Comparison of ENCODE assay signal across 21 mouse cellular contexts in the genomic region with DNA sequence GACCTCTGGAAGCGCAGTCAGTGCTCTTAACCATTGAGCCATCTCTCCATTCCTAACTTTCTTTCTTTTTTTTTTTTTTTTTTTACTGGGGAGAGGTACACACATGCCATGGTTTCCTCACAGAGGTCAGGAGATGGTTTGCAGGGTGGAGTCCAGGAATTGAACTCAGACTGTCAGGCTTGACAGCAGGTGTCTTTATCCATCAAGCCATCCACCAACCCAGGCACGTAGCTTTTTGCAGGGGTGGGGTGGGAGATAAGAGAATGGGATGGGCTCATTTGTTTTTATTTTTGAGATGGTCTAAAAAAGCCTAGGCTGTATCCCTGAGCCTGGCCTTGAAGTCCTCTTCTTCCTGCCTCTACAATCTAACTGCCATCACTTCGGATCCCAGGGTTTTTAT. TPM values are rescaled to one million over a fixed set of nuclear protein-coding genes. Genes with fewer than 3 reads are reported as not detected.
DNase-seq lines count a peak whose midpoint lies in the region; ATAC-seq and TF ChIP-seq lines count a peak whose summit lies in the region.
"Had no signal": no experiment of that assay in that cellular context is flagged by ENCODE, and none has a peak within 500 bp of the region (broad histone marks: within the 10 kb centered on the region; RNA-seq: fewer than 3 reads in every experiment).

No protein-coding gene starts in this region.

- no peak overlapping the region for H3K4me3 ChIP-seq in gastrocnemius, adult 2 months
- no peak overlapping the region for H3K4me3 ChIP-seq in liver, embryonic 11.5 days (ENCODE audit: low read depth, low read length)
- H3K4me3 ChIP-seq in liver, embryonic 14.5 days (ENCODE audit: insufficient read depth in 1 of 2, low read depth in 2 of 2, low read length in 2 of 2), result no peak overlapping the region
- H3K4me3 ChIP-seq in kidney, adult 2 months (ENCODE audit: insufficient read depth, low read depth, low read length), result no peak overlapping the region
- H3K4me3 ChIP-seq: forebrain, embryonic 10.5 days; heart, adult 2 months; hindbrain, embryonic 12.5 days; hindbrain, embryonic 15.5 days had no signal

- 69% methylated on average over 3 of the region's 3 CpGs for WGBS in liver, embryonic 11.5 days
- WGBS in liver, embryonic 14.5 days (ENCODE audit: insufficient replicate concordance), result 54% methylated on average over 3 of the region's 3 CpGs
- 93% methylated on average over 3 of the region's 3 CpGs for WGBS in kidney, adult 2 months

- TF ChIP-seq CTCF in gastrocnemius, adult 2 months (IDR thresholded peaks at IDR 0.05), result no peak
- no peak for TF ChIP-seq CTCF in liver, embryonic 14.5 days (IDR thresholded peaks at IDR 0.05; ENCODE audit: low read depth)
- TF ChIP-seq CTCF in kidney, adult 2 months (conservative IDR thresholded peaks at IDR 0.05; ENCODE audit: insufficient read depth, insufficient read length, low read depth, low read length), result no peak

- TF ChIP-seq EP300 in liver, embryonic 14.5 days (IDR thresholded peaks at IDR 0.05; ENCODE audit: low read depth), result no peak

- intact Hi-C loops in gastrocnemius, adult 2 months (cut with DNase I), result no loop called here

- TF ChIP-seq POLR2A in kidney, adult 2 months (IDR thresholded peaks at IDR 0.05; ENCODE audit: low read depth, low read length), result no peak

- H3K4me2 ChIP-seq in liver, embryonic 11.5 days, result no peak overlapping the region
- H3K4me2 ChIP-seq in liver, embryonic 14.5 days (ENCODE audit: low read depth), result no peak overlapping the region
- H3K4me2 ChIP-seq: heart, embryonic 11.5 days; hindbrain, embryonic 12.5 days; hindbrain, embryonic 15.5 days had no signal

- no peak overlapping the region for H3K9ac ChIP-seq in liver, embryonic 11.5 days (ENCODE audit: low read depth, low read length)
- H3K9ac ChIP-seq in liver, embryonic 14.5 days (replicated peaks), result no peak overlapping the region
- H3K9ac ChIP-seq: forebrain, postnatal 0 days; hindbrain, embryonic 12.5 days; hindbrain, embryonic 15.5 days had no signal

- peak; percentile 60; the same call in 1 of the 2 replicates for ATAC-seq in liver, embryonic 11.5 days (replicated peaks; ENCODE audit: low FRiP score)
- peak; percentile 35; the same call in 1 of the 2 replicates for ATAC-seq in liver, embryonic 14.5 days (ENCODE audit: insufficient read depth)
- 0 out of 2 replicates have a peak, but pooled peaks have one; percentile 11 for ATAC-seq in megakaryocyte progenitor cell, adult 5-6 weeks (replicated peaks; ENCODE audit: poor library complexity)
- no peak for ATAC-seq in cerebellum, adult (ENCODE audit: insufficient number of reproducible peaks, low FRiP score, low TSS enrichment)
- ATAC-seq: activated CD4-positive, CD25-positive, alpha-beta regulatory T cell, adult 4 months; forebrain, embryonic 14.5 days; forebrain, postnatal 0 days had no signal

- H3K27me3 ChIP-seq in liver, embryonic 11.5 days (replicated peaks; ENCODE audit: control insufficient read depth, insufficient read depth, low read length), result no peaks in the 10 kb centered on the region
- no peaks in the 10 kb centered on the region for H3K27me3 ChIP-seq in liver, embryonic 14.5 days (ENCODE audit: control insufficient read depth, insufficient read depth, low read length)
- H3K27me3 ChIP-seq in kidney, adult 2 months (replicated peaks; ENCODE audit: control insufficient read depth, insufficient read depth, low read length), result no peaks in the 10 kb centered on the region
- H3K27me3 ChIP-seq: hindbrain, embryonic 12.5 days; hindbrain, embryonic 15.5 days had no signal

- peaks cover 7% of the 10 kb centered on the region for H3K36me3 ChIP-seq in liver, embryonic 11.5 days (ENCODE audit: control insufficient read depth, insufficient read depth, low read length)
- peaks cover 10% of the 10 kb centered on the region for H3K36me3 ChIP-seq in liver, embryonic 14.5 days (replicated peaks; ENCODE audit: control insufficient read depth, insufficient read depth, low read depth)
- H3K36me3 ChIP-seq in kidney, adult 2 months (ENCODE audit: control insufficient read depth, insufficient read depth, low read length), result no peaks in the 10 kb centered on the region; the same call in none of the 2 replicates

- DNase-seq in gastrocnemius, adult 2 months, result no peak
- no peak for DNase-seq in gastrocnemius, postnatal 10 days
- no peak for DNase-seq in liver, embryonic 11.5 days (ENCODE audit: low spot score)
- DNase-seq in liver, embryonic 14.5 days (ENCODE audit: low read depth in 3 of 3, low spot score in 3 of 3), result peak in 1 of 3 experiments; percentile 27
- DNase-seq in layer of hippocampus, postnatal 14 days (ENCODE audit: low spot score in 2 of 2), result no peak
- DNase-seq in kidney, adult 2 months, result no peak
- DNase-seq: adrenal gland, postnatal 14 days; cerebellum, adult 18-20 months; cerebellum, adult 9-10 months; cerebellum, postnatal 14 days; forebrain, postnatal 0 days; gastrocnemius, postnatal 36 days; heart, adult 2 months had no signal

- H3K27ac ChIP-seq in gastrocnemius, adult 2 months, result peak overlapping the region; percentile 80; the same call in 1 of the 2 replicates
- H3K27ac ChIP-seq in liver, embryonic 11.5 days (ENCODE audit: low read depth, low read length), result no peak overlapping the region
- no peak overlapping the region for H3K27ac ChIP-seq in liver, embryonic 14.5 days
- H3K27ac ChIP-seq in kidney, adult 2 months (ENCODE audit: insufficient read depth, low read depth, low read length), result no peak overlapping the region
- H3K27ac ChIP-seq: forebrain, embryonic 10.5 days; heart, adult 2 months; hindbrain, embryonic 12.5 days; hindbrain, embryonic 15.5 days had no signal

- no peaks in the 10 kb centered on the region for H3K4me1 ChIP-seq in liver, embryonic 11.5 days (replicated peaks; ENCODE audit: control insufficient read depth, insufficient read depth, low read length)
- H3K4me1 ChIP-seq in liver, embryonic 14.5 days (replicated peaks; ENCODE audit: control insufficient read depth in 2 of 2, insufficient read depth in 2 of 2, low read length in 1 of 2), result peaks cover 8 to 11% of the 10 kb centered on the region in 2 experiments
- no peaks in the 10 kb centered on the region; the same call in 1 of the 2 replicates for H3K4me1 ChIP-seq in kidney, adult 2 months (ENCODE audit: control insufficient read depth, insufficient read depth, low read length)
- H3K4me1 ChIP-seq: forebrain, embryonic 10.5 days; hindbrain, embryonic 12.5 days; hindbrain, embryonic 15.5 days had no signal

- H3K9me3 ChIP-seq in liver, embryonic 11.5 days (ENCODE audit: control insufficient read depth, low read length), result no peaks in the 10 kb centered on the region
- no peaks in the 10 kb centered on the region for H3K9me3 ChIP-seq in liver, embryonic 14.5 days (ENCODE audit: control insufficient read depth, low read length)
- H3K9me3 ChIP-seq: forebrain, embryonic 10.5 days; hindbrain, embryonic 12.5 days; hindbrain, embryonic 15.5 days had no signal

RNA-seq across cellular contexts. Expression of gene Sar1b, which starts 12.0 kb away (rescaled TPM):
- 100 to 1,000 TPM; 439 to 509 TPM for total RNA-seq in gastrocnemius, adult 2 months (2021)
- total RNA-seq in gastrocnemius, postnatal 10 days (2021), result 100 to 1,000 TPM; 119 to 133 TPM
- 110 and 122 TPM in 2 replicates for polyA plus RNA-seq in liver, embryonic 11.5 days (2014; fragmentation: Nextera tagmentation; extraction: Ambion mirVana)
- 26.3 and 35.2 TPM in 2 replicates for polyA plus RNA-seq in liver, embryonic 14.5 days (2012; rRNA removed)
- 80.4 and 80.7 TPM in 2 replicates for polyA plus RNA-seq in liver, embryonic 14.5 days (2014; fragmentation: Nextera tagmentation; extraction: Ambion mirVana)
- total RNA-seq in megakaryocyte progenitor cell, adult 5-6 weeks (2015), result 123 and 132 TPM in 2 replicates
- total RNA-seq in megakaryocyte progenitor cell, adult 5-6 weeks (2017), result 62.7 and 74.4 TPM in 2 replicates
- 10 to 100 TPM; 71.8 to 74.5 TPM for total RNA-seq in layer of hippocampus, postnatal 14 days (2021)
- polyA plus RNA-seq in kidney, adult 2 months (2012; rRNA removed), result 47.1 and 62.2 TPM in 2 replicates

RNA-seq across cellular contexts. Expression of gene Sec24a, which starts 12.1 kb away (rescaled TPM):
- total RNA-seq in gastrocnemius, adult 2 months (2021), result 10 to 100 TPM; 41.1 to 56.0 TPM
- total RNA-seq in gastrocnemius, postnatal 10 days (2021), result 10 to 100 TPM; 21.7 to 24.0 TPM
- 16.8 and 18.1 TPM in 2 replicates for polyA plus RNA-seq in liver, embryonic 11.5 days (2014; fragmentation: Nextera tagmentation; extraction: Ambion mirVana)
- polyA plus RNA-seq in liver, embryonic 14.5 days (2012; rRNA removed), result 3.7 TPM in 2 replicates
- polyA plus RNA-seq in liver, embryonic 14.5 days (2014; fragmentation: Nextera tagmentation; extraction: Ambion mirVana), result 6.2 and 6.6 TPM in 2 replicates
- total RNA-seq in megakaryocyte progenitor cell, adult 5-6 weeks (2015), result 24.6 and 29.6 TPM in 2 replicates
- total RNA-seq in megakaryocyte progenitor cell, adult 5-6 weeks (2017), result 4.9 and 7.5 TPM in 2 replicates
- total RNA-seq in layer of hippocampus, postnatal 14 days (2021), result 10 to 100 TPM; 23.1 to 23.7 TPM
- polyA plus RNA-seq in kidney, adult 2 months (2012; rRNA removed), result 14.7 and 14.8 TPM in 2 replicates
